Mouse (Mus musculus) cerebellum, adult 2 months (tissue): ENCODE data around the gene U2af1. TPM values are rescaled to one million over a fixed set of nuclear protein-coding genes. Genes with fewer than 3 reads are reported as not detected.

Experiments used
- DNase-seq, 2 experiments: peaks; one replicate each; pipeline ENCODE4 v3.0.0; 2021
- H3K27ac ChIP-seq: fragments of 200-500 bp; 2 replicates; pipeline ENCODE4 v1.5.1; 2012; ENCODE audit warnings: low read length, control low read depth, inconsistent platforms; ENCODE audit not compliant: insufficient read depth
- H3K27me3 ChIP-seq: fragments of 200-500 bp; 2 replicates; pipeline ENCODE4 v1.6.1; 2012; ENCODE audit warnings: inconsistent platforms, mild to moderate bottlenecking, low read length, moderate library complexity; ENCODE audit not compliant: control insufficient read depth, insufficient read depth
- H3K4me1 ChIP-seq: fragments of 200-500 bp; 2 replicates; pipeline ENCODE4 v1.6.1; 2011; ENCODE audit warnings: low read length; ENCODE audit not compliant: control insufficient read depth, insufficient read depth
- H3K4me3 ChIP-seq: fragments of 200-500 bp; replicated peaks from 2 replicates; pipeline ENCODE3; 2011; ENCODE audit warnings: mild to moderate bottlenecking, low read depth, low read length, control low read depth; ENCODE audit not compliant: insufficient read depth
- CTCF ChIP-seq: fragments of 200-500 bp; IDR thresholded peaks from 2 replicates; pipeline ENCODE4 v1.5.1; 2011; ENCODE audit warnings: low read depth, mild to moderate bottlenecking, control low read depth, low read length, moderate library complexity, borderline replicate concordance; ENCODE audit not compliant: insufficient read depth
- POLR2A ChIP-seq: fragments of 200-500 bp; IDR thresholded peaks from 2 replicates; pipeline ENCODE4 v1.6.1; 2011; ENCODE audit warnings: low read length, control low read depth, borderline replicate concordance; ENCODE audit not compliant: insufficient read depth
- WGBS: fragments of 180-500 bp; shearing (Covaris S2); methylation state at CpG from one replicate; pipeline ENCODE4 v1.1.7; 2018; 5-methylcytosine and 5-hydroxymethylcytosine counted together
- polyA plus RNA-seq: library from polyadenylated mRNA; depleted of rRNA; stranded (reverse); fragments of >200 nt; gene quantifications from 2 replicates; pipeline ENCODE4 v1.2.3, GENCODE M21; 2012

U2af1 gene
- polyA plus RNA-seq, 1 experiment, result 184 TPM

- WGBS, result 2% methylated on average over 20 of the region's 20 CpGs
- TF ChIP-seq POLR2A, result no peak
- peak; percentile 36; the same call in 1 of the 2 replicates for TF ChIP-seq CTCF
- Histone ChIP-seq H3K27me3 (no peaks in the 10 kb centered on the region; the same call in 1 of the 2 replicates), H3K4me1 (peaks cover 6% of the 10 kb centered on the region), H3K4me3 (no peak overlapping the region), H3K27ac (no peak overlapping the region)
- peak; percentile 34 to 52 for DNase-seq
These were observed 34.8 kb upstream of the U2af1 start for GRCm38 (mm10) chr17:31693330-31694022.

- no peak overlapping the region for H3K4me3 ChIP-seq
- H3K4me1 ChIP-seq, result no peaks in the 10 kb centered on the region; the same call in 1 of the 2 replicates
- no peaks in the 10 kb centered on the region; the same call in 1 of the 2 replicates for H3K27me3 ChIP-seq
- no peak for TF ChIP-seq CTCF
- no peak for TF ChIP-seq POLR2A
- 32% methylated on average over 5 of the region's 5 CpGs for WGBS
- DNase-seq, result no peak
- no peak overlapping the region for H3K27ac ChIP-seq
These were observed 34.2 kb upstream of the U2af1 start for GRCm38 (mm10) chr17:31692918-31693317.

GRCm38 (mm10) chr17:31689606-31690005, 30.9 kb upstream of the U2af1 start:
- no peak overlapping the region for H3K4me3 ChIP-seq
- H3K4me1 ChIP-seq, result no peaks in the 10 kb centered on the region
- no peak for TF ChIP-seq CTCF
- no peak for TF ChIP-seq POLR2A
- no peaks in the 10 kb centered on the region; the same call in 1 of the 2 replicates for H3K27me3 ChIP-seq
- WGBS, result 54% methylated on average over 1 of the region's 1 CpGs
- no peak for DNase-seq
- no peak overlapping the region for H3K27ac ChIP-seq

- 68% methylated on average over 9 of the region's 9 CpGs for WGBS
- Histone ChIP-seq H3K27ac (no peak overlapping the region), H3K4me3 (no peak overlapping the region), H3K27me3 (no peaks in the 10 kb centered on the region), H3K4me1 (no peaks in the 10 kb centered on the region)
- no peak for DNase-seq
- TF ChIP-seq CTCF (no peak), POLR2A (no peak)
These were observed 29.4 kb upstream of the U2af1 start for GRCm38 (mm10) chr17:31688112-31688511.

- Histone ChIP-seq H3K27ac (no peak overlapping the region), H3K4me1 (no peaks in the 10 kb centered on the region), H3K4me3 (no peak overlapping the region), H3K27me3 (no peaks in the 10 kb centered on the region)
- 4% methylated on average over 3 of the region's 3 CpGs for WGBS
- no peak for DNase-seq
- TF ChIP-seq POLR2A (no peak), CTCF (no peak)
These were observed 27.5 kb upstream of the U2af1 start for GRCm38 (mm10) chr17:31686225-31686564.

- Histone ChIP-seq H3K27me3 (no peaks in the 10 kb centered on the region), H3K27ac (no peak overlapping the region), H3K4me1 (no peaks in the 10 kb centered on the region), H3K4me3 (no peak overlapping the region)
- WGBS, result 10% methylated on average over 17 of the region's 17 CpGs
- no peak for TF ChIP-seq POLR2A
- TF ChIP-seq CTCF, result peak; percentile 87
- DNase-seq, result peak; percentile 76 to 82
These were observed 27.0 kb upstream of the U2af1 start for GRCm38 (mm10) chr17:31685514-31686224.

- Histone ChIP-seq H3K4me3 (no peak overlapping the region), H3K27ac (no peak overlapping the region), H3K27me3 (no peaks in the 10 kb centered on the region; the same call in 1 of the 2 replicates), H3K4me1 (no peaks in the 10 kb centered on the region)
- TF ChIP-seq CTCF (no peak), POLR2A (no peak)
- DNase-seq, result no peak
- 73% methylated on average over 2 of the region's 2 CpGs for WGBS
These were observed 21.8 kb upstream of the U2af1 start for GRCm38 (mm10) chr17:31680450-31680849.

- H3K4me3 ChIP-seq, result no peak within 1 kb of the TSS
- 70% methylated on average over 8 of the region's 8 CpGs for WGBS
- TF ChIP-seq POLR2A (no peak), CTCF (no peak)
- H3K27ac ChIP-seq, result no peak within 1 kb of the TSS
- no peaks in the 10 kb centered on the region for H3K4me1 ChIP-seq
- H3K27me3 ChIP-seq, result no peaks in the 10 kb centered on the region; the same call in 1 of the 2 replicates
- DNase-seq, result no peak
These were observed 18.8 kb upstream of the U2af1 start, which contains the start of gene Cryaa for GRCm38 (mm10) chr17:31677507-31677906. Cryaa (plus strand) TSS chr17:31677807.
